Mouse (Mus musculus) forebrain, embryonic 16.5 days (tissue): Measurements from ENCODE around the gene Ucma. TPM values are rescaled to one million over a fixed set of nuclear protein-coding genes. Genes with fewer than 3 reads are reported as not detected.

Experiments used
- ATAC-seq: fragments of 200-750 bp; cut with Nextera tagmentation; 2 replicates; pipeline ENCODE4 v1.8.0; 2017; ENCODE audit warnings: mild to moderate bottlenecking, moderate library complexity
- H3K27ac ChIP-seq: fragments of 300-500 bp; sonication (generic); 2 replicates; pipeline ENCODE4 v1.5.1; 2014; ENCODE audit warnings: low read length, control low read depth
- H3K27me3 ChIP-seq: fragments of 300-500 bp; sonication (generic); replicated peaks from 2 replicates; pipeline ENCODE4 v1.6.1; 2014; ENCODE audit warnings: low read length; ENCODE audit not compliant: control insufficient read depth, insufficient read depth
- H3K36me3 ChIP-seq: fragments of 300-500 bp; sonication (generic); 2 replicates; pipeline ENCODE4 v1.6.1; 2014; ENCODE audit not compliant: control insufficient read depth, insufficient read depth
- H3K4me1 ChIP-seq: fragments of 300-500 bp; sonication (generic); replicated peaks from 2 replicates; pipeline ENCODE4 v1.6.1; 2014; ENCODE audit warnings: low read length; ENCODE audit not compliant: control insufficient read depth, insufficient read depth
- H3K4me2 ChIP-seq: fragments of 300-500 bp; sonication (generic); 2 replicates; pipeline ENCODE4 v1.6.1; 2014; ENCODE audit warnings: mild to moderate bottlenecking, low read length, control low read depth
- H3K4me3 ChIP-seq: fragments of 300-500 bp; sonication (generic); replicated peaks from 2 replicates; pipeline ENCODE4 v1.5.1; 2014; ENCODE audit warnings: mild to moderate bottlenecking, low read length, control low read depth
- H3K9ac ChIP-seq: fragments of 300-500 bp; sonication (generic); replicated peaks from 2 replicates; pipeline ENCODE4 v1.6.1; 2014; ENCODE audit warnings: low read depth, low read length, control low read depth
- H3K9me3 ChIP-seq: fragments of 300-500 bp; sonication (generic); 2 replicates; pipeline ENCODE4 v1.6.1; 2016; ENCODE audit warnings: low read length; ENCODE audit not compliant: control insufficient read depth
- WGBS: fragments of 180-500 bp; shearing (Covaris S2); extraction: QIAGEN DNeasy Blood & Tissue Kit; methylation state at CpG from one replicate; pipeline ENCODE4 v1.1.7; 2014; 5-methylcytosine and 5-hydroxymethylcytosine counted together
- polyA plus RNA-seq: library from polyadenylated mRNA; unstranded; fragments of >200 nt; fragmentation: Nextera tagmentation; extraction: Ambion mirVana; gene quantifications from 2 replicates; pipeline ENCODE4 v1.2.1, GENCODE M21; 2015

The Ucma gene
- polyA plus RNA-seq, 1 experiment from 2014 or later = not detected

- H3K9me3 ChIP-seq = no peaks in the 10 kb centered on the region
- ATAC-seq = no peak
- H3K4me2 ChIP-seq = no peak overlapping the region
- H3K4me1 ChIP-seq = no peaks in the 10 kb centered on the region
- 93% methylated on average over 4 of the region's 4 CpGs for WGBS
- no peak overlapping the region for H3K4me3 ChIP-seq
- H3K9ac ChIP-seq = no peak overlapping the region
- no peaks in the 10 kb centered on the region; the same call in 1 of the 2 replicates for H3K36me3 ChIP-seq
- no peak overlapping the region for H3K27ac ChIP-seq
- H3K27me3 ChIP-seq = no peaks in the 10 kb centered on the region
These were observed 18.5 kb downstream of the Ucma start for GRCm38 (mm10) chr2:4994436-4994835.

GRCm38 (mm10) chr2:4995646-4996045 is 19.7 kb downstream of the Ucma start:
- H3K27ac ChIP-seq = no peak overlapping the region
- no peak overlapping the region for H3K4me2 ChIP-seq
- no peaks in the 10 kb centered on the region for H3K9me3 ChIP-seq
- no peaks in the 10 kb centered on the region for H3K27me3 ChIP-seq
- H3K4me1 ChIP-seq = no peaks in the 10 kb centered on the region
- H3K4me3 ChIP-seq = no peak overlapping the region
- ATAC-seq = no peak
- H3K9ac ChIP-seq = no peak overlapping the region
- 92% methylated on average over 11 of the region's 11 CpGs for WGBS
- no peaks in the 10 kb centered on the region; the same call in 1 of the 2 replicates for H3K36me3 ChIP-seq

- Histone ChIP-seq H3K4me3 (no peak overlapping the region), H3K27ac (no peak overlapping the region), H3K27me3 (no peaks in the 10 kb centered on the region), H3K4me1 (no peaks in the 10 kb centered on the region), H3K9me3 (no peaks in the 10 kb centered on the region), H3K4me2 (no peak overlapping the region), H3K9ac (no peak overlapping the region), H3K36me3 (no peaks in the 10 kb centered on the region; the same call in 1 of the 2 replicates)
- 94% methylated on average over 6 of the region's 6 CpGs for WGBS
- no peak for ATAC-seq
These were observed 20.5 kb downstream of the Ucma start for GRCm38 (mm10) chr2:4996421-4996824.

GRCm38 (mm10) chr2:4998905-4999304 is 23.0 kb downstream of the Ucma start:
- Histone ChIP-seq H3K4me2 (no peak overlapping the region), H3K27me3 (no peaks in the 10 kb centered on the region), H3K9me3 (no peaks in the 10 kb centered on the region), H3K27ac (no peak overlapping the region), H3K4me3 (no peak overlapping the region), H3K4me1 (no peaks in the 10 kb centered on the region), H3K36me3 (no peaks in the 10 kb centered on the region; the same call in 1 of the 2 replicates), H3K9ac (no peak overlapping the region)
- 81% methylated on average over 3 of the region's 3 CpGs for WGBS
- no peak for ATAC-seq

GRCm38 (mm10) chr2:5001266-5001665 is 25.3 kb downstream of the Ucma start:
- H3K9me3 ChIP-seq = no peaks in the 10 kb centered on the region
- 93% methylated on average over 6 of the region's 6 CpGs for WGBS
- no peaks in the 10 kb centered on the region for H3K27me3 ChIP-seq
- H3K4me2 ChIP-seq = no peak overlapping the region
- no peaks in the 10 kb centered on the region for H3K36me3 ChIP-seq
- no peak overlapping the region for H3K9ac ChIP-seq
- no peak overlapping the region for H3K27ac ChIP-seq
- no peaks in the 10 kb centered on the region for H3K4me1 ChIP-seq
- ATAC-seq = no peak
- no peak overlapping the region for H3K4me3 ChIP-seq

GRCm38 (mm10) chr2:5007107-5007506 is 31.2 kb downstream of the Ucma start:
- WGBS = 82% methylated on average over 4 of the region's 4 CpGs
- Histone ChIP-seq H3K27me3 (no peaks in the 10 kb centered on the region), H3K9me3 (no peaks in the 10 kb centered on the region), H3K4me2 (no peak overlapping the region), H3K27ac (no peak overlapping the region), H3K9ac (no peak overlapping the region), H3K4me3 (no peak overlapping the region), H3K36me3 (peaks cover 3% of the 10 kb centered on the region; the same call in 1 of the 2 replicates), H3K4me1 (peaks cover 3% of the 10 kb centered on the region; the same call in 1 of the 2 replicates)
- ATAC-seq = no peak

GRCm38 (mm10) chr2:5011898-5012490 is 36.1 kb downstream of the Ucma start:
- Histone ChIP-seq H3K9me3 (no peaks in the 10 kb centered on the region), H3K4me1 (peaks cover 4% of the 10 kb centered on the region), H3K27me3 (no peaks in the 10 kb centered on the region), H3K4me3 (peak overlapping the region; percentile 66), H3K4me2 (peak overlapping the region; percentile 94), H3K36me3 (peaks cover 3% of the 10 kb centered on the region; the same call in 1 of the 2 replicates), H3K27ac (no peak overlapping the region), H3K9ac (peak overlapping the region; percentile 59)
- no peak for ATAC-seq
- WGBS = 9% methylated on average over 8 of the region's 8 CpGs

GRCm38 (mm10) chr2:5012491-5013324 is 36.8 kb downstream of the Ucma start, which contains the start of gene Mcm10:
Gene Mcm10, minus strand, starts transcription at chr2:5012791.
- 4% methylated on average over 32 of the region's 32 CpGs for WGBS
- Histone ChIP-seq H3K4me1 (peaks cover 4% of the 10 kb centered on the region), H3K27ac (no peak within 1 kb of the TSS), H3K4me2 (peak within 1 kb of the TSS; percentile 94), H3K9me3 (no peaks in the 10 kb centered on the region), H3K27me3 (no peaks in the 10 kb centered on the region), H3K9ac (peak within 1 kb of the TSS; percentile 59), H3K36me3 (peaks cover 3% of the 10 kb centered on the region; the same call in 1 of the 2 replicates), H3K4me3 (peak within 1 kb of the TSS; percentile 66)
- ATAC-seq = peak; percentile 100

- no peak for ATAC-seq
- Histone ChIP-seq H3K4me1 (peaks cover 4% of the 10 kb centered on the region), H3K9ac (no peak overlapping the region), H3K36me3 (no peaks in the 10 kb centered on the region), H3K4me3 (no peak overlapping the region), H3K27ac (no peak overlapping the region), H3K9me3 (no peaks in the 10 kb centered on the region), H3K27me3 (no peaks in the 10 kb centered on the region), H3K4me2 (no peak overlapping the region)
- WGBS = 79% methylated on average over 7 of the region's 7 CpGs
These were observed 38.7 kb downstream of the Ucma start for GRCm38 (mm10) chr2:5014616-5015015.
